Mouse (Mus musculus) olfactory bulb, adult 2 months (tissue): ENCODE results near the gene Gpbp1l1.

Experiments used
- CTCF ChIP-seq: fragments of 200-500 bp; IDR thresholded peaks from 2 replicates; pipeline ENCODE4 v1.5.1; 2012; ENCODE audit warnings: low read depth, mild to moderate bottlenecking, low read length, moderate library complexity; ENCODE audit not compliant: insufficient read depth
- POLR2A ChIP-seq: fragments of 200-500 bp; IDR thresholded peaks from 2 replicates; pipeline ENCODE4 v1.6.1; 2012; ENCODE audit warnings: mild to moderate bottlenecking, low read depth, low read length, moderate library complexity; ENCODE audit not compliant: insufficient read depth

GRCm38 (mm10) chr4:116596978-116597881, 39.8 kb downstream of the Gpbp1l1 start:
- 0 out of 2 replicates have a peak, but pooled peaks have one; percentile 3 for TF ChIP-seq CTCF
- TF ChIP-seq POLR2A = peak; percentile 78
